Mouse (Mus musculus): ENCODE measurements at regions not wholly inside any gene's neighbourhood (a gene's known extent, or its start where the extent isn't known, plus 50 kb on each side); places are given as distances from the start of the nearest gene placed in this dataset.

GRCm38 (mm10) chr12:93890109-93890508 lies 1801.9 kb upstream of the Flrt2 start:
- TF ChIP-seq POLR2A (IDR thresholded peaks at IDR 0.05; ENCODE audit: borderline replicate concordance, insufficient read depth, low read length) (no peak), CTCF (IDR thresholded peaks at IDR 0.05; ENCODE audit: borderline replicate concordance, insufficient read depth, low read depth, low read length) (no peak)

All from cerebellum, adult 2 months (tissue).